Mouse (Mus musculus) lung, postnatal 25 days (tissue): ENCODE measurements at regions not wholly inside any gene's neighbourhood (a gene's known extent, or its start where the extent isn't known, plus 50 kb on each side); places are given as distances from the start of the nearest gene placed in this dataset.

Experiments
- DNase-seq: peaks from one replicate; pipeline ENCODE4 v3.0.0; 2022; ENCODE audit warnings: low spot score

DNA sequence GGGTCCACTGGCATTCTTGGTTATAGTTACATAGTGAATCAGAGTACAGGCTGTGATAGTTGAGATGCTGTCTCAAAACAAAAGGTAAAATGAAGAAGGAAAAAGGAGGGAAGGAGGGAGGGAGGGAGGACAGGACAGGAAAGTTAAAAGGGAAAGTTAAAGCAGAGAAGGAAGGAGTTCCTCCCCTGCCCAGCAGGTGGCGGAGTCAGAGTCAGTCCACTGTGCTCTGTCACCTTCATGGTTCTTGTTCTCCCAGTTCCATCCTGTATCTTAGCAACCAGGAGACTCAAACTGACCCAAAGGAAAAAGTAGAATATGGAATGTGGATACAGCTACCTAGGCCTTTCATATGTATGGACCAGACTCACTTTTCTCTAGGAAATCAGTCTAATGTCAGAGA is 288.3 kb downstream of the Pdcd6ip start:
- DNase-seq, result no peak

DNA sequence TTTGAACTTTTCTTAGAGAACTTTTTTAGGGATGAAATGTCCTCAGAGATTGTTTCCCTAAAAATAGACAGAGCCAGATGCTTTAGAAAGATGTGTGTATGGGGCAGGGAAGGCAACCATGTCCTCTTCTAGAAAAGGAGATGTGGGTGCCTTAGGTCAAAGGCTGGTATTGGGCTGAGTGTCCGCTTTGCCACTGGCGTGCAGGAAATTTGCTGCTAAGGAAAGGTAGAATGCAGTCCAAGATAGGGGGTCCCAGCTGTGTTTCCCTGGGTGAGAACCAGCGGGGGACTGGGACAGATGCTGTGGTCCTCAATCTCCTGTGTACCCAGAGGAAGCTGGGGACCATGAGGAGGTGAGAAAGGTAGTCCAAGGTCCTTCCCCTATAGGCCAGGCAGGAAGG is 291.0 kb downstream of the Pdcd6ip start:
- no peak for DNase-seq

DNA sequence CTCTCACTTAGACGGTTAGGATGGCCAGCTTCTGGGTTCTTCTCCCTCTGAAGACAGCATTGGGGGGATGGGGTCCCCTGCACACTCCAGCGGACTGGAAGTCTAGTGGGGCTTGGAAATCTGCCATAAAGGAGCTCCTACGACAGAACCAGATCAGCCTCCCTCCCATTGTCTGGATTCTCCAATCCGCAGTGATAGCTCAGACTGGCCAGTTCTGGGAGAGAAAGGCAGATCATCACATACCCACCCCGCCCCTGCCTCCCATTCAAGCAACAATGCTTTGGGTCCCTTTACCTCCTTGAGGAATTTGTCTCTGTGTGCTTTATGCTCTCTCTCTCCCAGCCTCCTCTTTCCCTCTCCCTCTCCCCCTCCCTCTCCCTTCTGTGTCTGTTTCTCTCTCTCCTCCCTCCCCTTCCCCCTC is 292.5 kb downstream of the Pdcd6ip start:
- DNase-seq, result no peak

DNA sequence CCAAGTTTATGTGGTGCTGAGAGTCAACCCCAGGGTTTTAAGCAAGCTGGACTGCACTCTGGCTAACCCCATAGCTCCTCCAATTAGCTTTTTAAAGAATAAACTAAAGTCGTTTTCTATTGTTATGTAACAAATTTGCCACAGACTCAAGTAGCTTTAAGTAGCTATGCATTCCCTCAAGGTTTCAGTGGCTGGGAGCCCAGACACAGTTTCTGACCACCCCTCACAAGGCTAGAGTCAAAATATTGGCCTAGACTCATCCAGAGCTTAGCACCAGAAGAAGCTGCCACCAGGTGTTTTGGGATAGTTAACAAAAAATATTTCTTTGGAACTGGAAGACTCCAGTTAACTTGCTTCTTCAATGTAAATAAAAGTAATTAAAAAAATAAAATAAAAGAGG is 293.4 kb downstream of the Pdcd6ip start:
- no peak for DNase-seq

DNA sequence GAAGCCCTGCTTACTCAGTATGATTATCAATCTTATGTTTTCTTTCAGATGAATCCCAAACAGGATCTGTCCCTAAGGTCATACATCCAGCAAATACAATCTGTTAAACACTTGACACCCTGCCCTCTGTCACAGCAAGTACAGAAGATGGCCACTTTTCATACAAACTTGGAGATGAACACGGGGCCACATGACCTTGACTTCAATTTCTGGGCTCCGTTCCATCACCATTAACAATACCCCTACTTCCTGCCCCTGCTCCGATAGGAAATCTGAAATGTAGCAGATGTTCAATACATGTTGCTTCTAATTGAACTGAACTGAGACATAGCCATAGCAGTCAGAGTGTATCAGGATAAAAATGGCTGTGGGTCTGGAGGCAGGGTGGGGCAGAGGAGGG is 294.2 kb downstream of the Pdcd6ip start:
- DNase-seq, result no peak

DNA sequence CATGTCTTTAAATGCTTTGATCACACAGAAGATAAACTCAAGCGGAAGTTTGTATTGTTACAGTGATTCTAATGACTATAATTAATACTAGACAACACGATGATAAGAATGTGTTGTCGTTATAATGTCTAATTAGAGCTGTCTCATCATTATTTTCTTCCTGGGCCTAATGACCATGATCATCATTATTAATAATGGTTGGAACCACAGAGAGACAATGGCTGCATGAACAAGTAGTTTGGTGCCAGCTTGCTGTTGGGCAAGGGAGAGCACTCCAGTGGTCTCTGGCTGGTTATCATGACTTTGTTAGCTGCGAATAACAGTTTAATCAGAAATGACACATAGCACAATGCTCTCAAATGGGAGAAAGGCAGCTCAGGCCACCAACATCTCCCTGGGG is 296.4 kb downstream of the Pdcd6ip start:
- no peak for DNase-seq

DNA sequence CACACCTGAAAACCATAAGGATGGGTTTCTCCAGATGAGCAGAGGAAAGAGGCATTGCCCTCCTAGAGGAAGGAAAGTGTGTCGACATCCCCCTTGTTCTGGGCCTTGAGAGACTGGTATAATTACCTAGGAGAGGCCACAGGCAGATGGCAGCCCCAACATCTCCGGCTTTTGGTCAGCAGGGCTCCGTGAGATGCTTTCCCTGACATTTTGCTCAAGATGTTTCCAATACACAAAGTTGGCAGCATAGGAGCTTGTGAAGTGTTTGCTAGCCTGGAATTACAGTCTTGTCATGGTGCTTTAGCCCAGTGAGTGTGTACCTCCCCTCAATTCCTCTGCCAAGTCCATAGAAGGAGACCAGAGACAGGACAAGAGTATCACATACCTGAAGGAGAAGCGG is 299.5 kb downstream of the Pdcd6ip start:
- DNase-seq, result no peak

DNA sequence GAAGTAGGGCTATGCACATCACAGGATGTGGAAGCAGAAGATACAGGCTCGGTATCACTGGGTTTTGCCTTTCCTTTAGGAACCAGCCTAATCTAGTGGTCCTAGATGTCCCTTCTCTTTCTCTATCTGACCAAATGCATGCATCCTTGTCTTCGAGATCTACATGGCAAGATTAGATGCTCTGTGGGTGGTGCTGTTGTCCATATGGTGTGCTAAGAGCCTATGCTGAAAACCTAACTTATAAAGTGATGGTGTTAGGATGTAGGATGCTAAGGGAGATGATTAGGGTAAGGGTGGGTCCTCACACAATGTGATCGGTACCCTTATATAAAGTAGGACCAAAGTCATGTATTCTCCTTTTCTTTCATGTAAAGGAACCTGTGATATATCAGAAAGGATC is 313.7 kb downstream of the Pdcd6ip start:
- no peak for DNase-seq

DNA sequence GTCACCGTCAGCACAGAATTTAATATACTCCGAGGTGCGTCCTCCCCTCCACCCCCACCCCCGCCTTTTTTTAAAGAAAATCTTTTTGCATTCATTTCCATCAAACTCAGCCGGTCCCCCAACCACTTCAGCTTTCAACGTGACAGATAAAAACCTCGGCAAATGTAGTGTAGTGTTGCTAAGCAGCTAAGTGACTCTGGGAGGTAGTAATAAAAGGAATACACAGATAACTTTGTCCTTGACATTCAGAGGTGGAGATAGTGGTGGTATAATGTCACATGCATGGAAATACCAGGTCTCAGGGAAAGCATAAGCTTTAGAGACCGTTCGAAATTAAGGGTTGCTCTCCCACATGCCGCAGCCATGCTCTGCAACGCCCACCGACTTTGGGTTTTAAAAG is 320.7 kb downstream of the Pdcd6ip start:
- DNase-seq, result no peak

DNA sequence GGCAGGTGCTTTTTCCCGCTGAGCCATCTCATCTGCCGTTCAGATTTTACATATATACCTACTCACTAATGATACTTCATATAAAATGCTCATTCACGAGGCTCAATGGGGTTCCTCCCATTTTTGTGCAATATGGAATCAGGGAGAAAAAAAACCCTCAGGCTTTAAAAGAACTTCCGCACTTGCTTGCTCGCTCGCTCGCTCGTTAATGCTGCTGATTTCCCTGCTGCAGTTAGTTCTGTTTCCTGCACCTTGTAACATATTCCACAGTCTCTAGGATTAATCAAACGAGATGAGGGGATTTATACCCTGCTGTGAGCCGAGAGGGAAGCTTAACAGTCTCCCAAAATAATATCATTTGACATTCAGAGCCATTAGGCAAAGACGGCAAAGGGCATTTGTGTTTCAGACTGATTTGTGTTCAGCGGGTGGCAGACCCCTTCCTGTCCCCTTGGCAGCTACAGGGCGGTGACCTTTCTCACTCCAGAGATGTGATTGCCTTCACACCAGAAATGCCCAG is 326.4 kb downstream of the Pdcd6ip start:
- DNase-seq, result no peak

DNA sequence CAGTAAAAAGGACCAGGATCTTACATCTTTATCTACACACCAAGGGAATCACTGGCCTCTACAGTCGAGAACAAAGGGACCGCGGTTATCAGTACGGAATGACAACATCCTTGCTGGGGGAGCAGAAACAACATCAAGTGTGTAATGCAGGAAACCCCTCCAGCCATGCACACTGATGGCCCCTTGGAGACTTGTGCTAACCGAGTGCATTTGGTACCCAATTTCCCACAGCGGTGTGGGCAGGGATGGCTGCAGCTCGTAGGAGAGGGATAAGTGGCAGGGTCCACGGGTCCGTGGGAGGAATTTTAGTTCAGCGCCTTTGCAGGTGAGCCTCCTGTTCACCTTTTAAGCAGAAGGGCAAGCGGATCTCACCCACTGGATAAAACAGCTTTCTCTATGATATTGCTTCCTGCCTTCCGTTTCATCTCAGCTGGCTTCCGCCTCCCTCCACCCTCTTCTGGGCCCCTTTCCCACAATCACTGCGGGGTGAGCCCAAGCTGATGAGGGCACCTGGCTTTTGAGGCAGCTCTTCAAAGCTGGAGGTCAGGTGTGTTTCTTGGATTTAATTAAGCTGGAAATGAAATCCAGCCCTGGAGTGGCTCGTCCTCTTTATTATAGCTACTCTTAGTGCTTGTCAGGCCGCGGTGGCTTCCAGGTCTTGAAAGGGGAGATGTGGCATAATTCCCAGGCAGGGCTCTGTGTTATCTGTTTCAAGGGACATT is 327.5 kb downstream of the Pdcd6ip start:
- no peak for DNase-seq

DNA sequence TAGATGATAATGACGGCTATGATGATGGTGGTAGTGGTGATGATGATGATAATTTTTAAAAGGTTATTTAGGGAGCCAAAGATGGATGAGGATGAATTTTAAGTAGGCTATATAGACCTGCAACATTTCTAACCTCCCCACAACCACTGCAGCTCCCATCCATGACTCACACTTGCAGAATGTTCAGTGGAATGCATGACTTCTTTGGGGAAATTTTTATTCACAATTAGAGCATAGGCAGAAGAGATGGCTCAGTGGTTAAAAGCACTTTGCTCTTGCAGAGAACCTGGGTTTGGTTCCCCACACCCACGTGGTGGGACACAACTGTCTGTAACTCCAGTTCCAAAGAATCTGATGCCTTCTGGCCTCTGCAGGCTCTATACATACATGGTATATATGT is 329.5 kb downstream of the Pdcd6ip start:
- no peak for DNase-seq

DNA sequence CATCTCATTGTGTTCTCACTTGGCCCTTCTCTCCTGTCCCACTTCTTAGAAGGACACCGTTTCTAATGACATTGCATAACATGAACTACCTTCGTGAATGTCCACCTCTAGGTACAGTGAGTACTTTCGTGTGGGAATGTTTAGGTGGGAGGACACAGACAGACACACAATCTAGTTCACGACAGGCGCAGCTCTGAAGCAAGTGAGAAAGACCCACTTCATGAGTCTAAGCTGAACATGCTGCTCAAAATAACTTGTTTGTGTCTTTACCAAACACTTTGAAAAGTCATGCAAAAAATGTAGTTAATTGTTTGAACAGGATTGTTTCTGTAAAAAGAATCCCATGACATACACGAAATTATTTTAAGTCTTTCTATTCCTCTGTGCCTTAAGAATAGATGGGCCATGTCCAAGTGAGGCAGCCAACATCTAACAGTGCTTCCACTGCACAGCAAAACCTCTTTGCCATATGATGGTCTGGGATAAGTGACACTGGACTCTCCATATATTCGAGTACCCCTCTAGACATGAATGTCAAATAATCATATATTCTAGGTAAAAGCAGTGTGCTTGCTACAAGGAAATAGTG is 336.2 kb downstream of the Pdcd6ip start:
- no peak for DNase-seq

DNA sequence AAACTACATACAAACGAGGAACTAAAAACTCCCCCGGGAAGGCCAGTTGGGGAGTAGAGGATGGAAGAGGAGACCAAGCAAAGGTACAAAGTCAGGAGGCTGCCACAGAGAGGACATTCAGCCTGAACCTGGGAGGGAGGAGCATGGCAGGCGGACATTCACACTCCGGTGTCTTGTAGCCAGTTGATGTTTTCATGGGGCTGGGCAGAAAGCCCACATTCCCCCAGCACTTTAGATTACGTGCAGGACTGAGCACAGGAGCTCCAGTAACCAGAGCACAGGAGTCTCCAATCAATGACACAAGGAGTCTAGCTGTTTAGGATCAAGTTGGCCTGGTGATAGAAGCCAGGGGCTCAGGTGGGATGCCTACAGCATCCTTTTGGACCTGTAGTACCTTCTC is 360.1 kb downstream of the Pdcd6ip start:
- no peak for DNase-seq

DNA sequence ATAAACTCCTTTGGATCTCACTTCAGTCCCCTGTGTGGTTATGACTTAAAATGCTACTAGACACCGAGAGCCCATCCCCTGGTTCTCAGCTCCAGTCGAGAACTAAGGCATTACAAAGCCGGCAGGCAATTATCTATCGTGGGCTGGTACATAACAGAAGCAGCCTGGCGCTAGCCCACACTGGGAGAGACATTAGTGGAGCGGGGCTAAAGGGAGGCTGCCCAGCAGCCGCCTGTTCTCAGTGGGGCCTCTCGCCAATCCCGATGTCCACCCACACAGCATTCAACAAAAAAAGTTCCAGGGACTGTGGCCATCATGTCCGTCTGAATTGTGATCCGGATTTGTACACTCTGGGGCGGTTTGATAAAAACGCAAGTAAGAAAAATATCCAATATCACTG is 361.5 kb downstream of the Pdcd6ip start:
- no peak for DNase-seq

DNA sequence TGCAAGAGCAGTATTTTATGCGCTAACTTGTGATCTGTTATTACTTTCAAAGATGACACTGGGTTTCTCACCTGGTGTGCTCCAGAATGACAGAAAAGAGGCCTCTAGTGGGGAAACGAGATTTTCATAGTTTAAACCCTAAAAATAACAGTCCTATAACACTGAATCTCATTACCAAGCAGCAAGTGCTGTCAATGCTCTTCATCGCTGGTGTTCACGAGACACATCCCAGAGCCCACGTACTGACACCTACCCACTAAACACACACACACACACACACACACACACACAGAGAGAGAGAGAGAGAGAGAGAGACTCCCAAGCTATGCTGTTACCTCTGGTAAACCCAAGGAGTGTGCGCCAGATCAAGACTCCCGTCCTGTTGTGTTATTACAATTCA is 365.9 kb downstream of the Pdcd6ip start:
- no peak for DNase-seq

DNA sequence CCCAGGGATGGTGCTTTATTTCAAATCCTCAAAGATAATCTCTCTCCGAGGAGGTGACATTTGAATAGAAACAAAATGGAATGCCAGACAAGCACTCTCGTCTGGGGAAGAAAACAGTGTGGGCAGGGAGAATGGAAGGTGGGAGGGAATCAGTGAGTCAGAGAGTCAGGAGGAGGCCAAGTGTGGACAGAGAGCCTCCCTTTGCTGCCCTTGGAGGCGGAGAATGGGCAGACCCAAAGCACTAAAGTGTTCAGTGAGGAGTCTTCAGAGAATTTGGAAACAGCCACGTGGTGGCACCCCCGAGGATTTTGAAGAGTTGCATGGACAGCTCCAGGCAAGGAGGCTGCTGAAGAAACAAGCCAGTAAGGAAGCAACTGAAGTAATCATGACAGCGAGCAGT is 367.2 kb downstream of the Pdcd6ip start:
- DNase-seq, result no peak

DNA sequence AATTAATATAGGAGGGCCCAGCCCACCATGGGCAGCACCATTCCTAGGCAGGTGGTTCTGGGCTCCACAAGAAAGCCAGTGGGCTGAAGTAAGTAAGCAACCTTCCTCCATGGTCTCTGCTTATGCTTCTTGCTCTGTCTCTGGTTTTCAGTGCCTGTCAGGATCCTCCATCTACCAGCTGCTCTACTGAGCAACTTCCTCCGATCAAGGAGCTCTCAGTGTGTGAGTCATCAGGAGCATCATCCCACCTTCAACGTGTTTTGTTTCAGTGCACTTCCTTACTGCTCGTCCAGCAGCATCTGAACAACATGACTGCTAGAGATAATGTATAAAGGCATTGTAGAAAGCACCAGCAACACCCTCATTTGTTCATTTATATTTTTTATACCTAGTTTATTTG is 368.0 kb downstream of the Pdcd6ip start:
- no peak for DNase-seq

DNA sequence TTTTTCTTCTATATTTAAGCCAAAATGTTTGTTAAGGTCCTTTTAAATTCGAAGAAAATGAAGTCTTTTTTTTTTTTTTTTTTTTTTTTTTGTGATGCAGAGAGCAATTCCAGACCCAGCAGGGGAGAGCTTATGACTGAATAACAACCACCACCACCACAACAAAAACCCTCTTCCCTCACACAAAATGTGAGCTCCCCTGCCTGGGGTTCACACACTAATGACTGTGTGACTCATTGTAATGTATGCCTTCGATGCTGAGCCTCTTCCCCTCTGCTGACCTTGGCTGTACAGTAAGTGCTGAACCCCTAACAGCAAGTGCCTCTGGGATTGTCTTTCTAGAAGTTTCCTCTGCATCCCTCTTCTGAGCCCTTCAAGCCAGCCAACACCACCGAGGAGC is 383.6 kb downstream of the Pdcd6ip start:
- no peak for DNase-seq

DNA sequence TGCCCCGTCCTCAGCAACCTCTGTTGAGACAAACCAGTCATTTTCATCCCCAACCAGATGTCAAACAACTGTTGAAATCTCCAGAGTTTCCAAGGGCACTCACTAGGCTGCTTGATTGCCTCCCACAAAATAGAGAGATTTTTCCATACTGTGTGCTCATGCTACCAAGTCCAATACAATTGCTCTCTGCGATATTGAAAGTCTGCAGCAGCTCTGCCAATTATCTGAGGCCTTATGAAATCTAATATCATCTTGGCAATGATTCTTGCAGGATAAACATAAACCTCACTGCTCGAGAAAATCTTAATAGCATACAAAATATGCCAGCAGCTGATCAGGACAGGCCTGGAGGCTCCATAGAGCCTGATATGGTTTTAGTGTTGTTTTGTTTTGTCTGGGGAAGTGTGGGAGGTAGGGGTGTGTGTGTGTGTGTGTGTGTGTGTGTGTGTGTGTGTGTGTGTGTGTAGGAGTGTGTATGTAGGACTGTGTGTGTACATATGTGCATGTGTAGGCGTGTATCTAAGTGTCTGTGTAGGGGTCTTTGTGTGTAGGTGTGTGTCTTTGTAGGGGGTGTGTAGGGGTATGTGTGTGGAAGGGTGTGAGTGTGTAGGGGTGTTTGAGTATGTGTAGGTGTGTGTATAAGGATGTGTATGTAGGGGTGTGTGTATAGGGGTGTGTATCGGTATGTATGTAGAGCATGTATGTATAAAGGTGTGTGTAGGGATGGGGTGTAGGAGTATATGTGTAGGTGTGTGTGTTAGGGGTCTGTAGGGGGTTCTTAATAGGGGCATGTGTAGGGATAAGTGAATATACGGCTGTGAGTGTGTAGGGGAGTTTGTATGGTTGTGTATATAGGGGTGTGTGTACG is 398.1 kb downstream of the Pdcd6ip start:
- DNase-seq, result no peak

DNA sequence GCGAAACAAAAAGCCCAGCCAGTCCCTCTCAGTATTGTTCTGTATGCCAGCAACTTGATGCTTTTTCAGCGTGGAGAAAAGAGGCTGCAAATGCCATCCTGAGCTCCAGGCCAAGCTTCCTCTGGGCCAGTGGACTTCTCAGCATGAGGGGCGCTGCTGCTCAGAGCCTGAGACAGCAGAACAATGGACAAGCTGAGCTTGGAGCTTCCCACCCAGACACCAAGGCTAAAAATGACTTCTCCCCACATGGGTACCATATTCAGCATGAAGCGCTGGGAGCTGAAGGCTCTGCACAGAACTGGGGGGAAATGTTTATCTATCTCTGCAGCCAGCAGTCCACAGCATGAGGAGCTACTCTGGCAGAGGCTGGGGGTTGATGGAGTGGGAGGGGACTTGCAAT is 402.3 kb downstream of the Pdcd6ip start:
- no peak for DNase-seq

DNA sequence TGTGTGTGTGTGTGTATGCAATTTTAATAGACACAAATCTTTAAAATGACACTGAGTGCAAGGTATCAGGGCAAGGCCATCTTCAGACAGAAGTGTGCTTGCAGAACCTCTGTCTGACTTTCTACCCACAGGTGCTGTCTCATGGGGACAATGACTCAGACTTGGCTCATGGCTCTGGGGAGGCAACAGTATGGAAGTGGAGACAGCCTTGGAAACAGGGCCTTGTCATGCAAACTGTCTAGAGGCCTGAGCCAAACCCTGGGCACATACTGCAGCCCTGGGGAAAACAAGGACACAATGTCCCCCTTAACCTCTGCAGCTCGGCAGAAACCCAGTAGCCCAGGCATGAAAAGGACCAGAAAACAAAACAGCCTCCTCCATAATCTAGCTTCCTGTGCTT is 405.6 kb downstream of the Pdcd6ip start:
- no peak for DNase-seq

DNA sequence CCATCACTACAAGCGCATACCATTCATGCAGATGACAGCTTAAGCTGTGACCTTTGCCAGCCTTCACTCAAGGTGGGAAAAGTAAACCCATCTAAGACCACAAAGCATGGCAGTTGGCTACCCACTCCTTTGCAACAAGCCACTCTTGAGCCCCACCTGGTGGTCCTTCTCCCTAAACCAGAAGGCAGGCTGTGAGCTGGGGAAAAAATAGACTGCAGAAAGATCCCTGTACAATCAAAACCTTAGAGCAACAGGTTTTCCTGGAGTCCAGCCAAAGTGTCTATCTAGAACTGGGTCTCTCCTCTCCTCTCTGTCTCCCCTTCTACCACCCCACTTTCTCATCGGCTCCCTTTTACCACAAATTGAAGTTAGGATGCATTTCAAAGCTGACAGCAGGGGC is 407.2 kb downstream of the Pdcd6ip start:
- DNase-seq, result no peak
